Mouse (Mus musculus): Measurements from ENCODE around the gene Raph1.

DNA sequence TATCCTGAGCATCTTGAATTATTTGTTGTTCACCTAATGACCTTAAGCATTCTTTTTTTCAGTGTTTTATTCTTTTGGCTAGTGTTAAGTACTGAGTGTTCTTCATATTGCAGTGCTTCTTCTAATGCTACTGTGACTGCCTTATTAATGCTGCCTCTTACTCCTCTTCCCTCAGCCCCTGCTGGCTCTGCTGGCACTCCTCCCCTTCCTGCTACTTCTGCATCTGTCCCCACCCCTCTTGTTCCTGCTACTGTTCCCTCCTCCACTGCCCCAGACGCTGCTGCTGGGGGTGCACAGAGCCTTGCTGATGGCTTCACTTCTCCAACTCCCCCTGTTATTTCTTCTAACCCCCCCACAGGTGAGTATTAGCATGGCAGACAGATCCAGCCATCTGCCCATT is 117.0 kb downstream of the Raph1 start:
- TF ChIP-seq POLR2A (IDR thresholded peaks at IDR 0.05; ENCODE audit: low read depth, low read length) (no peak), CTCF (IDR thresholded peaks at IDR 0.05; ENCODE audit: extremely low read depth, insufficient read length, insufficient replicate concordance, low read depth, low read length) (no peak)

Measured in small intestine, adult 2 months (tissue).